Mouse (Mus musculus) intestine, postnatal 0 days (tissue): ENCODE data around the gene Pde2a. TPM values are rescaled to one million over a fixed set of nuclear protein-coding genes. Genes with fewer than 3 reads are reported as not detected.

ENCODE experiments used
- ATAC-seq: fragments of 200-750 bp; cut with Nextera tagmentation; 2 replicates; pipeline ENCODE4 v1.8.0; 2017; ENCODE audit warnings: mild to moderate bottlenecking, moderate TSS enrichment, moderate library complexity
- H3K27ac ChIP-seq: fragments of 300-500 bp; sonication (generic); 2 replicates; pipeline ENCODE4 v1.5.1; 2014; ENCODE audit warnings: mild to moderate bottlenecking, low read depth, low read length, moderate library complexity
- H3K27me3 ChIP-seq: fragments of 300-500 bp; sonication (generic); replicated peaks from 2 replicates; pipeline ENCODE4 v1.6.1; 2014; ENCODE audit warnings: low read length, mixed read lengths; ENCODE audit not compliant: control insufficient read depth, insufficient read depth
- H3K36me3 ChIP-seq: fragments of 300-500 bp; sonication (generic); 2 replicates; pipeline ENCODE4 v1.6.1; 2014; ENCODE audit warnings: mild to moderate bottlenecking, moderate library complexity; ENCODE audit not compliant: control insufficient read depth, insufficient read depth
- H3K4me1 ChIP-seq: fragments of 300-500 bp; sonication (generic); replicated peaks from 2 replicates; pipeline ENCODE4 v1.6.1; 2014; ENCODE audit warnings: antibody characterized with exemption, low read length, mixed read lengths; ENCODE audit not compliant: control insufficient read depth, insufficient read depth
- H3K4me2 ChIP-seq: fragments of 300-500 bp; sonication (generic); replicated peaks from 2 replicates; pipeline ENCODE4 v1.6.1; 2014; ENCODE audit warnings: low read depth, mild to moderate bottlenecking, moderate library complexity
- H3K4me3 ChIP-seq: fragments of 300-500 bp; sonication (generic); 2 replicates; pipeline ENCODE4 v1.5.1; 2014; ENCODE audit warnings: low read depth, low read length
- H3K9ac ChIP-seq: fragments of 300-500 bp; sonication (generic); 2 replicates; pipeline ENCODE4 v1.6.1; 2014; ENCODE audit warnings: mild to moderate bottlenecking, low read depth, low read length
- H3K9me3 ChIP-seq: fragments of 300-500 bp; sonication (generic); 2 replicates; pipeline ENCODE4 v1.6.1; 2016; ENCODE audit warnings: mixed run types; ENCODE audit not compliant: control insufficient read depth
- CTCF ChIP-seq: sonication (generic); IDR thresholded peaks from 2 replicates; pipeline ENCODE4 v1.5.1; 2016; ENCODE audit warnings: low read depth, mild to moderate bottlenecking, control low read depth, antibody characterized with exemption, moderate library complexity
- WGBS: fragments of 180-500 bp; shearing (Covaris S2); extraction: QIAGEN DNeasy Blood & Tissue Kit; methylation state at CpG from one replicate; pipeline ENCODE4 v1.1.7; 2014; 5-methylcytosine and 5-hydroxymethylcytosine counted together
- polyA plus RNA-seq: library from polyadenylated mRNA; unstranded; fragments of >200 nt; fragmentation: Nextera tagmentation; extraction: Ambion mirVana; gene quantifications from 2 replicates; pipeline ENCODE4 v1.2.1, GENCODE M21; 2015

The Pde2a gene
- polyA plus RNA-seq, 1 experiment from 2014 or later, result 11.1 TPM

GRCm38 (mm10) chr7:101503351-101503750 lies 81.9 kb downstream of the Pde2a start:
- no peaks in the 10 kb centered on the region for H3K9me3 ChIP-seq
- no peak overlapping the region for H3K9ac ChIP-seq
- no peaks in the 10 kb centered on the region for H3K36me3 ChIP-seq
- peak; percentile 94 for TF ChIP-seq CTCF
- no peaks in the 10 kb centered on the region for H3K4me1 ChIP-seq
- H3K27ac ChIP-seq, result no peak overlapping the region
- H3K4me2 ChIP-seq, result no peak overlapping the region; the same call in 1 of the 2 replicates
- H3K27me3 ChIP-seq, result peaks cover 14% of the 10 kb centered on the region
- ATAC-seq, result no peak
- WGBS, result 27% methylated on average over 8 of the region's 8 CpGs
- H3K4me3 ChIP-seq, result no peak overlapping the region

GRCm38 (mm10) chr7:101503803-101504202 lies 82.3 kb downstream of the Pde2a start:
- peak overlapping the region; percentile 55; the same call in 1 of the 2 replicates for H3K4me2 ChIP-seq
- H3K36me3 ChIP-seq, result no peaks in the 10 kb centered on the region

GRCm38 (mm10) chr7:101504507-101504906 lies 83.0 kb downstream of the Pde2a start:
- H3K4me2 ChIP-seq, result peak overlapping the region; percentile 55
- no peaks in the 10 kb centered on the region for H3K36me3 ChIP-seq
- no peak for ATAC-seq
- no peak overlapping the region for H3K27ac ChIP-seq
- H3K9me3 ChIP-seq, result no peaks in the 10 kb centered on the region
- 0 out of 2 replicates have a peak, but pooled peaks have one; percentile 0 for TF ChIP-seq CTCF
- WGBS, result 8% methylated on average over 24 of the region's 24 CpGs
- peak overlapping the region; percentile 18; the same call in 1 of the 2 replicates for H3K4me3 ChIP-seq
- H3K4me1 ChIP-seq, result no peaks in the 10 kb centered on the region
- peaks cover 14% of the 10 kb centered on the region for H3K27me3 ChIP-seq
- no peak overlapping the region for H3K9ac ChIP-seq

More at GRCm38 (mm10) chr7:101503803-101504202, 82.3 kb downstream of the Pde2a start:
- Histone ChIP-seq H3K4me3 (no peak overlapping the region), H3K9me3 (no peaks in the 10 kb centered on the region), H3K27me3 (peaks cover 14% of the 10 kb centered on the region), H3K4me1 (no peaks in the 10 kb centered on the region), H3K9ac (no peak overlapping the region), H3K27ac (no peak overlapping the region)
- WGBS, result 31% methylated on average over 7 of the region's 7 CpGs
- no peak for TF ChIP-seq CTCF
- no peak for ATAC-seq

GRCm38 (mm10) chr7:101509212-101509611 lies 87.7 kb downstream of the Pde2a start:
- H3K9me3 ChIP-seq, result no peaks in the 10 kb centered on the region
- 26% methylated on average over 2 of the region's 2 CpGs for WGBS

GRCm38 (mm10) chr7:101513655-101514054 lies 92.2 kb downstream of the Pde2a start:
- TF ChIP-seq CTCF, result no peak
- no peak for ATAC-seq
- Histone ChIP-seq H3K4me1 (no peaks in the 10 kb centered on the region), H3K36me3 (no peaks in the 10 kb centered on the region), H3K27ac (no peak overlapping the region), H3K9ac (no peak overlapping the region), H3K4me2 (no peak overlapping the region), H3K9me3 (no peaks in the 10 kb centered on the region), H3K27me3 (no peaks in the 10 kb centered on the region), H3K4me3 (no peak overlapping the region)
- 65% methylated on average over 7 of the region's 7 CpGs for WGBS

More at GRCm38 (mm10) chr7:101509212-101509611, 87.7 kb downstream of the Pde2a start:
- Histone ChIP-seq H3K36me3 (no peaks in the 10 kb centered on the region), H3K4me3 (no peak overlapping the region), H3K27ac (no peak overlapping the region), H3K27me3 (peaks cover 8% of the 10 kb centered on the region; the same call in 1 of the 2 replicates), H3K9ac (no peak overlapping the region), H3K4me2 (no peak overlapping the region), H3K4me1 (no peaks in the 10 kb centered on the region)
- 0 out of 2 replicates have a peak, but pooled peaks have one; percentile 22 for ATAC-seq
- TF ChIP-seq CTCF, result no peak

- Histone ChIP-seq H3K4me2 (no peak overlapping the region), H3K36me3 (no peaks in the 10 kb centered on the region), H3K9me3 (no peaks in the 10 kb centered on the region), H3K27me3 (no peaks in the 10 kb centered on the region), H3K4me1 (no peaks in the 10 kb centered on the region), H3K9ac (no peak overlapping the region), H3K27ac (no peak overlapping the region), H3K4me3 (no peak overlapping the region)
- ATAC-seq, result 0 out of 2 replicates have a peak, but pooled peaks have one; percentile 19
- no peak for TF ChIP-seq CTCF
- WGBS, result 66% methylated on average over 6 of the region's 6 CpGs
Measured at GRCm38 (mm10) chr7:101514768-101515167, 93.3 kb downstream of the Pde2a start.
